Mouse (Mus musculus): ENCODE measurements at regions not wholly inside any gene's neighbourhood (a gene's known extent, or its start where the extent isn't known, plus 50 kb on each side); places are given as distances from the start of the nearest gene placed in this dataset.

DNA sequence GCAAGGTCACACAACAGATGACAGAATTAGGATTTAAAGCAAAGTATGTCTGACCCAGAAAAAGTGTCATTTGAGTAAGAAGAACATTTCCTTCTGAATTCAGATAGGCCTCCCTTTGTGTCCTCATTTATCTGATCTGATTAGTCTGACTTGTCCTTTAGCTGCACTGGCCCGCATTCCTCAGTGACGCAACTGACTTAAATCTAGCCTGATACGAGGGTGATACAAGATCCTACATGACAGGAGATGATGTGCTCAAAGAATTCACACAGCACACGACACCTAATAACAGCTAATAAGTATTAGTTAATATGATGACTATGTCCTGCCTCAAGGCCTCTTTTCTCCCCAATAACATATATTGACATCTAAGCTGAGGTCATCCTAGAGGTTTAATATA, 192.8 kb downstream of the Nuf2 start:
- TF ChIP-seq CTCF (IDR thresholded peaks at IDR 0.05; ENCODE audit: borderline replicate concordance, extremely low read depth, insufficient read depth, insufficient read length), result no peak
- no peak for TF ChIP-seq POLR2A (IDR thresholded peaks at IDR 0.05; ENCODE audit: borderline replicate concordance, extremely low read depth, insufficient read depth, insufficient read length, poor library complexity, severe bottlenecking)
- DNase-seq (ENCODE audit: low read depth), result no peak

GRCm38 (mm10) chr1:169332165-169332564, 199.1 kb downstream of the Nuf2 start:
- DNase-seq (ENCODE audit: low read depth), result no peak
- TF ChIP-seq CTCF (IDR thresholded peaks at IDR 0.05; ENCODE audit: borderline replicate concordance, extremely low read depth, insufficient read depth, insufficient read length) (no peak), POLR2A (IDR thresholded peaks at IDR 0.05; ENCODE audit: borderline replicate concordance, extremely low read depth, insufficient read depth, insufficient read length, poor library complexity, severe bottlenecking) (no peak)

GRCm38 (mm10) chr1:169313241-169313640, 218.0 kb downstream of the Nuf2 start:
- TF ChIP-seq POLR2A (IDR thresholded peaks at IDR 0.05; ENCODE audit: borderline replicate concordance, extremely low read depth, insufficient read depth, insufficient read length, poor library complexity, severe bottlenecking), result no peak
- TF ChIP-seq CTCF (IDR thresholded peaks at IDR 0.05; ENCODE audit: borderline replicate concordance, extremely low read depth, insufficient read depth, insufficient read length), result no peak
- peak; percentile 73 for DNase-seq (ENCODE audit: low read depth)

- TF ChIP-seq POLR2A (IDR thresholded peaks at IDR 0.05; ENCODE audit: borderline replicate concordance, extremely low read depth, insufficient read depth, insufficient read length, poor library complexity, severe bottlenecking) (no peak), CTCF (IDR thresholded peaks at IDR 0.05; ENCODE audit: borderline replicate concordance, extremely low read depth, insufficient read depth, insufficient read length) (no peak)
- DNase-seq (ENCODE audit: low read depth), result peak; percentile 68
Measured at GRCm38 (mm10) chr1:169283440-169283839, 247.8 kb downstream of the Nuf2 start.

- TF ChIP-seq CTCF (IDR thresholded peaks at IDR 0.05; ENCODE audit: borderline replicate concordance, extremely low read depth, insufficient read depth, insufficient read length) (no peak), POLR2A (IDR thresholded peaks at IDR 0.05; ENCODE audit: borderline replicate concordance, extremely low read depth, insufficient read depth, insufficient read length, poor library complexity, severe bottlenecking) (no peak)
- no peak for DNase-seq (ENCODE audit: low read depth)
Measured at GRCm38 (mm10) chr1:169270750-169271149, 260.5 kb downstream of the Nuf2 start.

DNA sequence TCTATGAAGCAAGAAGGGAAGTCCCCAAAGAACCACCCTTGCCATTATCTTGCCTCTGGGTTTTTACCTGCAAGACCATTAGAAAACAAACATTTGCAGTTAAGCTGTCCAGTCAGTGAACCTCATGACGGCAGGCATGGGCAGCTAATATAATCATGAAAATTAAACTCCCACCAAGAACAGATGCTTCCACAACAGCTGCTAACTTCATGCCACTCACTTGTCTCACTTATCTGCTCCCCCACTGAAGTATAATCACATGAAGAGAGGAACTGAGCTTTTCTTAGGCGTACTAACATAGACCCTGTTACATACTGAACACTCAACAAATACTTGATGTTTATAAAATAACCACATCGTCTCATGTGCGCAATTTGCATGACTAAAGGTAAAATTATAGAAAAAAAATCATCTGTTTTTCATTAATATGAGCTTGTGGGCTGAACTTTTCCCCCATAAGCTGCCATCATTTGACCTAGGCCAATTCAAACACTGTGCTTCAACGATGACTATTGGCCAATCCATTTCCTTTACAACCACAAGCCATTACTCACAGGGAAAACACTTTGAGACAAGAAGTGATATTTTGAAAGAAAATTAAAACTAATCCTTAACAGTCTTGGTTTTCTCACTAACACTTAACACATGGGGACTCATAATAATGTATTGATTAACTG, 267.1 kb downstream of the Nuf2 start:
- no peak for DNase-seq (ENCODE audit: low read depth)
- no peak for TF ChIP-seq POLR2A (IDR thresholded peaks at IDR 0.05; ENCODE audit: borderline replicate concordance, extremely low read depth, insufficient read depth, insufficient read length, poor library complexity, severe bottlenecking)
- TF ChIP-seq CTCF (IDR thresholded peaks at IDR 0.05; ENCODE audit: borderline replicate concordance, extremely low read depth, insufficient read depth, insufficient read length), result no peak

DNA sequence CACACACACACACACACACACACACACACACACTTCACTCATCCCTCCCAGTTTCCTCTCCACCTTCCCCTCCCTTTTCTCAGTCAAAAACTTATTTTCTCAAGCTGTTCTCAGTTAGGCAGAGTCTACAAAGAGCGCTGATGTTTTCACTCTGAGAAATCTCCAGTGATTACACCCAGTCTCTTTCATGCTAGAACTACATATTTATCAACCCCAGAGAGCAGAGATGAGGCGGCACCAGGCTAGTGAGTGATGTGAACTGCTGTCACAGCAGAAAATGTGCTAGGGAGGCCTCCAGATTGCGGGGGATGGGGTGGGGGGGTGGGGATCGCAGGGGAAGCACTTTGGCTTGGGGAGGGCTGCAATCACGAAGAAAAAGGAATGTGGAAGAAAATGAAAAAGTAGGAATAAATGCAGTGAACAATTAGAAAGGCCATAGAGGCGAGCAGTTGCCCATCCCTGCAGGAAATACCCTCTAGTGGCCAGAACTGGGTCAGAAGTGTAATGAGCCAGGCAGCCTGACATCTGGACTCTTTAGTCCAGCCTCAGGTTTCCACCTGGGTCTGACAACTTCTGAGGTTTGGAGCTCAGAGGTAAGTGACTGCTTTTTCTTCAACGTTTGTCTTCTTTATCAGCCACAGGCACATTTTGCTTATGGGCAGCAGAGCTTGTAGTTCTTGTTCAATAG, 276.9 kb downstream of the Nuf2 start:
- peak; percentile 58 for DNase-seq (ENCODE audit: low read depth)

DNA sequence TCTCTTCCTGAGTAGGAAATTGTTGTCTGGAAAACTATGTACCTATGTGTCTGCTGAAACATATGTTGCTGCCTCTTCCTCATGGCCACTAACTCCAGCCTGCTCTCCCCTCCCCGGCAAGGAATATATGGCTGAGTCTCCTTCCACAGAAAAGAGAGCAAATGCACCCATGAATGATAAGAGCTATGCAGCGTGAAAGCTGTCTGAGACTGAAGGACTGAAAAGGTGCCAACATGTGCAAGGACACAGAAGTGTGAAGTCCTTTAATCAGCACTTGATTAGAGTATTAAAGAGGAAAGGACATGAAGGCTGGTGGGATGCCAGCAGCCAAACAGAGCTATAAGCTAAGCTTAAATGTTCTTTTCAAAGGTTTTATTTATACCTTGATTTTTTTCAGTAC, 279.1 kb downstream of the Nuf2 start:
- DNase-seq (ENCODE audit: low read depth), result peak; percentile 87
- TF ChIP-seq POLR2A (IDR thresholded peaks at IDR 0.05; ENCODE audit: borderline replicate concordance, extremely low read depth, insufficient read depth, insufficient read length, poor library complexity, severe bottlenecking) (no peak), CTCF (IDR thresholded peaks at IDR 0.05; ENCODE audit: borderline replicate concordance, extremely low read depth, insufficient read depth, insufficient read length) (no peak)

More for the DNA sequence above, 276.9 kb downstream of the Nuf2 start:
- TF ChIP-seq POLR2A (IDR thresholded peaks at IDR 0.05; ENCODE audit: borderline replicate concordance, extremely low read depth, insufficient read depth, insufficient read length, poor library complexity, severe bottlenecking) (no peak), CTCF (IDR thresholded peaks at IDR 0.05; ENCODE audit: borderline replicate concordance, extremely low read depth, insufficient read depth, insufficient read length) (0 out of 2 replicates have a peak, but pooled peaks have one; percentile 11)

GRCm38 (mm10) chr1:169249021-169249420, 282.2 kb downstream of the Nuf2 start:
- TF ChIP-seq POLR2A (IDR thresholded peaks at IDR 0.05; ENCODE audit: borderline replicate concordance, extremely low read depth, insufficient read depth, insufficient read length, poor library complexity, severe bottlenecking), result no peak
- no peak for TF ChIP-seq CTCF (IDR thresholded peaks at IDR 0.05; ENCODE audit: borderline replicate concordance, extremely low read depth, insufficient read depth, insufficient read length)
- DNase-seq (ENCODE audit: low read depth), result peak; percentile 41

DNA sequence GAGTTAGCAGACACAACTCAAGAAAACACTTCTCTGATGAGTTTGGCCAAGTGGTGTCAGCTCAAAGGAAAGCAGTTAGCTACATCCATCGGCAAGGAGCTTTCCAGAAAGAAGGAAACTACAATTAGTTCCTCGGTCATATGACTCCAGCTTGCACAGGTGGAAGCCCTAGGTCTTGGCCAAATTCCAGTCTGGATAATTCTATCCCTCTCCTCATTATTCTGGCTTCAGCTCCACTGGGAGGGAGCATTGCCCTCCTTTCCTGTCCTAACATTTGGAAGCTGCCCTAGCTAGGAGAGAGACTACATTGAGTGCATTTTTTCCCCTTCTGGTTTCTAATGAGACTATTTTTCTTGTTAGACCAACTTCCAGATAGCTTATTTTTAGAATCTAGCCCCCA, 290.9 kb downstream of the Nuf2 start:
- TF ChIP-seq POLR2A (IDR thresholded peaks at IDR 0.05; ENCODE audit: borderline replicate concordance, extremely low read depth, insufficient read depth, insufficient read length, poor library complexity, severe bottlenecking), result no peak
- TF ChIP-seq CTCF (IDR thresholded peaks at IDR 0.05; ENCODE audit: borderline replicate concordance, extremely low read depth, insufficient read depth, insufficient read length), result no peak
- DNase-seq (ENCODE audit: low read depth), result no peak

DNA sequence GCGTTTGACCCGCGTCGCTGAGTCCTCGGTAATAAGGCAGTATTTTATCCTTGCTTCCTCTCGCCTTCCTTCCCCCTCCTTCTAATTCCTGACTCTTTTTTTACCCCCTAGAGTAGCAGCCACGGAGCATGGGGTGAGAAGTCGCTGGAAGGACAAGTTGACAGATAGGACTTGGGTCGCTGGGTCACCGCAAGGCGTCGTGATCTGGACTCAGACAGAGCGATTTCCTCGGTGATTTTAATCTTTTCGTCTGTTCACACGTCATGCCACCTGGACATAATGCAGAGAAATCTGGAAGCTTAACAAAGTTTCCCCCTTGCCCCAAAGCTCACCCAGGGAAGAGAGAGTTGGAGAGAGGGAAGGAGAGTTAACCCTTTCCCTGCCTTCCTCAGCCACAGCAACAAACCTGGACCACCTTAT, 292.6 kb downstream of the Nuf2 start:
- DNase-seq (ENCODE audit: low read depth), result no peak
- no peak for TF ChIP-seq CTCF (IDR thresholded peaks at IDR 0.05; ENCODE audit: borderline replicate concordance, extremely low read depth, insufficient read depth, insufficient read length)
- TF ChIP-seq POLR2A (IDR thresholded peaks at IDR 0.05; ENCODE audit: borderline replicate concordance, extremely low read depth, insufficient read depth, insufficient read length, poor library complexity, severe bottlenecking), result no peak

- peak; percentile 43 for DNase-seq (ENCODE audit: low read depth)
- TF ChIP-seq POLR2A (IDR thresholded peaks at IDR 0.05; ENCODE audit: borderline replicate concordance, extremely low read depth, insufficient read depth, insufficient read length, poor library complexity, severe bottlenecking) (no peak), CTCF (IDR thresholded peaks at IDR 0.05; ENCODE audit: borderline replicate concordance, extremely low read depth, insufficient read depth, insufficient read length) (no peak)
Measured at GRCm38 (mm10) chr1:169235276-169235681, 296.0 kb downstream of the Nuf2 start.
